Mouse (Mus musculus): Measurements from ENCODE around the gene Ctsh. TPM values are rescaled to one million over a fixed set of nuclear protein-coding genes. Genes with fewer than 3 reads are reported as not detected.
"Not testable (repeated sequence)": the region's sequence is repeated elsewhere in the genome, so short reads cannot be mapped to it uniquely, and the experiment has no call there.

Ctsh gene
- total RNA-seq, 2 experiments from 2014 or later, result 52.3 to 60.5 TPM

GRCm38 (mm10) chr9:90056716-90057115, 2.8 kb downstream of the Ctsh start:
- DNase-seq, result no peak

GRCm38 (mm10) chr9:90059828-90060573, 6.0 kb downstream of the Ctsh start:
- DNase-seq, result no peak

GRCm38 (mm10) chr9:90060574-90060875, 6.6 kb downstream of the Ctsh start:
- DNase-seq, result peak in 1 of 2 experiments; percentile 27

- DNase-seq, result not testable (repeated sequence)
These were observed 7.0 kb downstream of the Ctsh start for GRCm38 (mm10) chr9:90060932-90061331.

- DNase-seq, result no peak
These were observed 13.4 kb downstream of the Ctsh start for GRCm38 (mm10) chr9:90067341-90067740.

- DNase-seq, result no peak
These were observed 14.8 kb downstream of the Ctsh start for GRCm38 (mm10) chr9:90068786-90069185.

- DNase-seq, result no peak
These were observed 15.5 kb downstream of the Ctsh start for GRCm38 (mm10) chr9:90069485-90069884.

GRCm38 (mm10) chr9:90070174-90070573, 16.2 kb downstream of the Ctsh start:
- DNase-seq, result no peak

GRCm38 (mm10) chr9:90075336-90075735, 21.4 kb downstream of the Ctsh start:
- DNase-seq, result no peak

- DNase-seq, result no peak
These were observed 22.2 kb downstream of the Ctsh start for GRCm38 (mm10) chr9:90076131-90076530.

GRCm38 (mm10) chr9:90076849-90077461, 23.0 kb downstream of the Ctsh start:
- DNase-seq, result peak; percentile 61 to 85

- DNase-seq, result not testable (repeated sequence)
These were observed 28.0 kb downstream of the Ctsh start for GRCm38 (mm10) chr9:90081961-90082360.

- no peak for DNase-seq
These were observed 29.0 kb downstream of the Ctsh start for GRCm38 (mm10) chr9:90082992-90083391.

GRCm38 (mm10) chr9:90084152-90084551, 30.2 kb downstream of the Ctsh start:
- no peak for DNase-seq

GRCm38 (mm10) chr9:90084766-90085468, 31.0 kb downstream of the Ctsh start:
- no peak for DNase-seq

- DNase-seq, result no peak
These were observed 34.0 kb downstream of the Ctsh start for GRCm38 (mm10) chr9:90087906-90088485.

- DNase-seq, result no peak
These were observed 35.6 kb downstream of the Ctsh start for GRCm38 (mm10) chr9:90089339-90090104.

- no peak for DNase-seq
These were observed 45.0 kb downstream of the Ctsh start for GRCm38 (mm10) chr9:90098934-90099333.

GRCm38 (mm10) chr9:90100760-90101159, 46.8 kb downstream of the Ctsh start:
- DNase-seq, result no peak

GRCm38 (mm10) chr9:90105462-90105861, 51.5 kb downstream of the Ctsh start:
- DNase-seq, result no peak

GRCm38 (mm10) chr9:90106915-90107314, 53.0 kb downstream of the Ctsh start:
- no peak for DNase-seq

- no peak for DNase-seq
These were observed 54.3 kb downstream of the Ctsh start for GRCm38 (mm10) chr9:90108272-90108671.

Data from heart, adult 18-20 months (tissue).